Mouse (Mus musculus) MEL (cell line): ENCODE measurements around the gene Ddx55.

Experiments used
- CTCF ChIP-seq, 3 experiments: IDR thresholded peaks in 2 of 3; conservative IDR thresholded peaks in 1 of 3; 2 replicates each; pipeline ENCODE4 v1.5.1; 2011 to 2012; ENCODE audit warnings: low read length in 3 of 3, low read depth in 2 of 3, mild to moderate bottlenecking in 2 of 3, improper control_type of control experiment in 1 of 3, inconsistent platforms in 1 of 3, mixed read lengths in 1 of 3, moderate library complexity in 1 of 3; ENCODE audit not compliant: control insufficient read depth in 1 of 3, insufficient read depth in 1 of 3, poor library complexity in 1 of 3, severe bottlenecking in 1 of 3
- EP300 ChIP-seq, 2 experiments: IDR thresholded peaks; 2 replicates each; pipeline ENCODE4 v1.6.1; 2011; ENCODE audit warnings: improper control_type of control experiment in 2 of 2, low read length in 2 of 2, low read depth in 1 of 2, mild to moderate bottlenecking in 1 of 2
- JUND ChIP-seq: IDR thresholded peaks from 2 replicates; pipeline ENCODE4 v1.6.1; 2011; ENCODE audit warnings: low read depth, mild to moderate bottlenecking, improper control_type of control experiment, low read length
- MAZ ChIP-seq: IDR thresholded peaks from 2 replicates; pipeline ENCODE4 v1.6.1; 2012; ENCODE audit warnings: low read depth, mild to moderate bottlenecking, inconsistent platforms, low read length, improper control_type of control experiment
- NELFE ChIP-seq: IDR thresholded peaks from 2 replicates; pipeline ENCODE4 v1.6.1; 2011; ENCODE audit warnings: low read depth, low read length, improper control_type of control experiment
- POLR2A ChIP-seq, 2 experiments: IDR thresholded peaks; 2 replicates each; pipeline ENCODE4 v1.6.1; 2011 to 2012; ENCODE audit warnings: low read length in 2 of 2, mild to moderate bottlenecking in 2 of 2, control low read depth in 1 of 2, improper control_type of control experiment in 1 of 2, low read depth in 1 of 2, moderate library complexity in 1 of 2; ENCODE audit not compliant: control insufficient read depth in 1 of 2, insufficient read depth in 1 of 2, poor library complexity in 1 of 2
- TCF12 ChIP-seq: IDR thresholded peaks from 2 replicates; pipeline ENCODE4 v1.6.1; 2014; ENCODE audit warnings: low read depth, mild to moderate bottlenecking, inconsistent platforms, low read length, improper control_type of control experiment, moderate library complexity
- ZKSCAN1 ChIP-seq: IDR thresholded peaks from 2 replicates; pipeline ENCODE4 v1.6.1; 2012; ENCODE audit warnings: low read depth, mild to moderate bottlenecking, inconsistent platforms, low read length, improper control_type of control experiment, moderate library complexity
- ZNF384 ChIP-seq: IDR thresholded peaks from 2 replicates; pipeline ENCODE4 v1.6.1; 2012; ENCODE audit warnings: low read depth, mild to moderate bottlenecking, inconsistent platforms, low read length, improper control_type of control experiment

GRCm38 (mm10) chr5:124506731-124507359, 45.8 kb upstream of the Ddx55 start:
- TF ChIP-seq EP300 (IDR thresholded peaks at IDR 0.05; ENCODE audit: low read depth in 1 of 2, low read length in 2 of 2) = no peak
- no peak for TF ChIP-seq JUND
- TF ChIP-seq CTCF (IDR thresholded peaks at IDR 0.05 in 2 of 3, conservative IDR thresholded peaks at IDR 0.05 in 1 of 3; ENCODE audit: control insufficient read depth in 1 of 3, insufficient read depth in 1 of 3, low read depth in 2 of 3, low read length in 3 of 3, poor library complexity in 1 of 3, severe bottlenecking in 1 of 3) = no peak
- no peak for TF ChIP-seq POLR2A (IDR thresholded peaks at IDR 0.05; ENCODE audit: control insufficient read depth in 1 of 2, insufficient read depth in 1 of 2, low read depth in 1 of 2, low read length in 2 of 2, poor library complexity in 1 of 2)
- no peak for TF ChIP-seq ZNF384
- TF ChIP-seq NELFE = no peak
- no peak for TF ChIP-seq ZKSCAN1
- TF ChIP-seq TCF12 = no peak
- TF ChIP-seq MAZ = no peak
